Mouse (Mus musculus) inflammation-experienced regulatory T-cells, adult 6 months (primary cell): Measurements from ENCODE around the gene Dynlt1b. TPM values are rescaled to one million over a fixed set of nuclear protein-coding genes. Genes with fewer than 3 reads are reported as not detected.
"Not testable (repeated sequence)": the region's sequence is repeated elsewhere in the genome, so short reads cannot be mapped to it uniquely, and the experiment has no call there.

Experiments
- ATAC-seq: one replicate; pipeline ENCODE4 v1.8.0; 2017
- polyA plus RNA-seq, 3 experiments: library from polyadenylated mRNA; unstranded; fragments of 100-300 nt; shearing (Covaris generic); gene quantifications; one replicate each; pipeline ENCODE4 v1.2.1; 2017

Gene Dynlt1b
- polyA plus RNA-seq, 3 experiments from 2014 or later = 120 to 197 (median 161) TPM

DNA sequence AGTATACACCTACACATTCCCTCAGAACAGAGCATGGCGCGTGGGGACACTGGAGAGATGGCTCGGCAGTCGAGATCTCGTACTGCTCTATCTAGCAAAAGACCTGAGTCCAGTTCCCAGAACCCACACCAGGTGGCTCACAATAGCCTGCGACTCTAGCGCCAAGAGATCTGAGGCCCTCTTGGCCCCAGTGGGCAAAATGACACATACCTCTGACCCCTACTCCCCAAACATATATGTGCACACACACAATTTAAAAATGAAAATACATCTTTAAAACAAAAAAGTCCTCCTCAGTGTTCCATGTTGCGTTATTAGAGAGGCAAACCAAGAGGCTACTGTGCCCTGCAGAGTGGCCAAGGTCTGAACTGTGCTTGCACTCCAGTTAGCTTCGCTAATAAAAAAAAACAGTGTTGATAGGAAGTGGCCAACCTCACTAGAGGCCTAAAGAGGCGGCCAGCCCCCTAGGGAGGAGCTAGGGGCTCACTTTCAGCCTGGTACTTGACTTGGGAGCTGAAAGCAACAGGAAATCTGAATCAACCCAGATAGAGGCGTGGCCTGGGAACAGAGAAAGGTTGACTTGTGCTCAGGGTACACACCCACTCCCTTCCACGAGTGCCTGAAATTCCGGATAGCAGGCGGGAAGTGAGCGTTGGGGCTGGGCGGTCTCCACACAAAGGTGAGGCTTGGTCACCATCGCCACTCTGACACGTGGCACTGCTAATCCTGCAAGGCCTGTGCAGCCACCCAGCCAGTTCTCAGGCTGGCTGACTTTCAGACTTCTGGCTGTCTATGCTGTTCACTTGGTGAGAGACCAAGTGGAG, 37.9 kb downstream of the Dynlt1b start:
- peak; percentile 88 for ATAC-seq

GRCm38 (mm10) chr17:6470031-6470430, 40.1 kb downstream of the Dynlt1b start:
- ATAC-seq = not testable (repeated sequence)

DNA sequence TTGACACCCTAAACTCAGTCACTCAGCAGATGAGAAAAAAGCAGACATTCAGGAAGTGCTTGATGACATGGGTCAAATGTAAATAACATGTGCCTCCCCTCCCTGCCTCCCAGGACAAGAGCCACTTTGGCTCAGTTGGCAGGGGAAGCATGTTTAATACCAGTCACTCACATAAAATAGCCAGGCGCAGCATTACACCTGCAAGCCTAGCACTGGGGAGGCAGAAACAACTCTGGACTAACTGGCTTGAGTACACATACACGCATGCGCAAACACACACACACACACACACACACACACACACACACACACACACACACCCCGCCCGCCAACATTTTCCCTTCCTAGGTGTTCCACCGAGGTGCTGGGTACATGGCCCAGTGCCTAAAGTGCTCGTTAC, 40.8 kb downstream of the Dynlt1b start:
- ATAC-seq = not testable (repeated sequence)

GRCm38 (mm10) chr17:6475270-6475669, 45.4 kb downstream of the Dynlt1b start:
- not testable (repeated sequence) for ATAC-seq

GRCm38 (mm10) chr17:6475913-6476312, 46.0 kb downstream of the Dynlt1b start:
- not testable (repeated sequence) for ATAC-seq

- ATAC-seq = peak; percentile 63
These were observed 46.6 kb downstream of the Dynlt1b start for GRCm38 (mm10) chr17:6476495-6476947.

DNA sequence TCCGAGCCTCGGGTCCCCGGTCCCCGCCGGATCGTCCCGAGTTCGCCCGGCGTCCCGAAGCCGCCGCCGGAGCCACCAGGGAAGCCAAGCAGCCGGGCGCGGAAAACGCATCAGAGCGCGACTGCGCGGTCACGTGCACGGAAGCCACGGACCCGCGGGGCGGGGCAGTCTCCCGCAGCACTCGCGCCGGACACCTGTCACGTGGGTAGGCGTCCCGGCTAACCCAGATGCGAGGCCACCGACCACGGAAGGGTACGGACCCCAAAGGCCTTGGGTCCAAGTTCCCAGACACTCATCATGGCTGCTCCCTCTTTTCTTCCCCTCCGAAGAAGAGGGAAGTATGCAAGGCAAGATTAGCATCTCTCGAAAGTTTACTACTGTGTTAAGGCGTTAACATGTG, 47.1 kb downstream of the Dynlt1b start:
- ATAC-seq = peak; percentile 81

DNA sequence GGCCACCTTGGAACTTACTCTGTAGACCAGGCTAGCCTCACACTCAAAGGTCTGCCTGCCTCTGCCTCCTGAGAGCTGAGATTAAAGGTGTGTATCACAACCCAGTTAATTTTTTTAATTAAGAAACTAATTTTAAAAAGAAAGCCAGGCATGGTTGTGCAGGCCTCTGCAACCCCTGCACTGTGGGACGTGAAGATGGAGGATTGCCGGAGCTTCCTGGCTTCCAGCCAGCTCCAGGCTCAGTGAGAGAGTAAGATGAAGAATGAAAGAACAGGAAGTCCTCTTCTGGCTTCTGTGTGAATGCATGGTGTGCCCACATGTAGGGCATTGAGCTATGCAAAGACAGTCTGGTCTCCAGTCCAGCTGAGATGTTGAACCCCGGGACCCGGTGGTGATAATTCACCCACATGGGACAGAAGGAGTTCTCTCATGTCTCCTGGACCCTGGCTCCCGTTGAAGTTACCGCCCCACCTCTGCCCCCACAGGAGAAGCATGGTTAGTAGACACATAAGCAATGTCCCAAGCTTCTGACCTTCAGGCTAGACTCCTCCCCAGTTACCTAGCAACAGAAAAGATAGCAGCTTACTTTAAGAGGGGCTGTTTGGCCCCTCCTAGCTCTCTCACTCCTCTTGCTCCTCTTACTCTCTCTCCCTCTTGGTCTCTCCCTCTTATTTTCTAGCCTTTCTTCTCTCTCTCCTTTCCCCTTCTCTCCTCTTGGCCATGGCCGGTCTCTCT, 51.1 kb downstream of the Dynlt1b start:
- ATAC-seq = not testable (repeated sequence)

- not testable (repeated sequence) for ATAC-seq
These were observed 51.7 kb downstream of the Dynlt1b start for GRCm38 (mm10) chr17:6481590-6481963.

DNA sequence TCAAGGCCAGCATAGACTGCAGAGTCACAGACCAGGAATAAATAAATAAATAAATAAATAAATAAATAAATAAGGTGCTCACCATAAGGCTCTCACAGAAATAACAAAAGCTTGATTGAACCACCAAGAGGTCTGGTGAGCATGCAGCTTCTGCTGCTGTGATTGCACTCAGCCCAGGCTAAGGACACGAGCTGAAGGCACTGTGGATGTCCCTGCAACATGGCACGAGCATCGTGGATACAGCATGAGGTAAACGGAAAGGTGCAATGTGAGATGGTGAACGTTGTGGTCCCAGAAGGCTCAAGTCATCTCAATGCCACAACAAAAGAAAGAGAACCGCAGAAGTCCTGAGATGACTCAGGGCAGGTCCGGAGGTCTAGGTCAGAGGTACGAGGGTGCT, 52.3 kb downstream of the Dynlt1b start:
- not testable (repeated sequence) for ATAC-seq

Other genes starting within 250 kb of the Dynlt1b start
- gene Tmem181a, start 173.3 kb upstream of the Dynlt1b start, polyA plus RNA-seq = 10 to 100 TPM; 15.2 to 18.8 (median 15.3) TPM
- 10 to 100 TPM in 2 of 3 experiments, 1 to 10 TPM in 1; 8.0 to 12.3 (median 10.7) TPM for gene Dynlt1a, start 112.6 kb upstream of the Dynlt1b start, polyA plus RNA-seq
- gene Dynlt1c, start 171.6 kb downstream of the Dynlt1b start, polyA plus RNA-seq = 10 to 100 TPM; 20.9 to 51.8 (median 47.6) TPM
- gene Dynlt1f, start 225.8 kb downstream of the Dynlt1b start, polyA plus RNA-seq = 100 to 1,000 TPM in 1 of 3 experiments, 10 to 100 TPM in 2; 70.8 to 107 (median 72.0) TPM
- 10 to 100 TPM in 1 of 3 experiments, 1 to 10 TPM in 2; 2.5 to 23.6 (median 3.9) TPM for gene Sytl3, start 229.0 kb downstream of the Dynlt1b start, polyA plus RNA-seq